Mouse (Mus musculus): ENCODE measurements around the gene Lrrc4. TPM values are rescaled to one million over a fixed set of nuclear protein-coding genes. Genes with fewer than 3 reads are reported as not detected.
A peak's percentile ranks its signal among the peaks of the same experiment; 100 is the strongest.

Lrrc4 gene
- polyA plus RNA-seq, 1 experiment from 2014 or later: 5.9 TPM

- Histone ChIP-seq H3K4me1 (replicated peaks) (peaks cover 33% of the 10 kb centered on the region), H3K27me3 (no peaks in the 10 kb centered on the region), H3K4me2 (no peak overlapping the region), H3K9me3 (no peaks in the 10 kb centered on the region), H3K9ac (no peak overlapping the region), H3K4me3 (no peak overlapping the region), H3K36me3 (no peaks in the 10 kb centered on the region; the same call in 1 of the 2 replicates), H3K27ac (replicated peaks) (no peak overlapping the region)
- no peak for ATAC-seq (ENCODE audit: low read depth)
- 87% methylated on average over 12 of the region's 12 CpGs for WGBS
Measured at GRCm38 (mm10) chr6:28706976-28707592, 124.5 kb downstream of the Lrrc4 start.

GRCm38 (mm10) chr6:28706108-28706975, 125.2 kb downstream of the Lrrc4 start:
- no peak overlapping the region for H3K4me3 ChIP-seq
- no peak overlapping the region for H3K9ac ChIP-seq
- peaks cover 33% of the 10 kb centered on the region for H3K4me1 ChIP-seq (replicated peaks)
- ATAC-seq (ENCODE audit: low read depth): no peak
- peak overlapping the region; percentile 23; the same call in 1 of the 2 replicates for H3K27ac ChIP-seq (replicated peaks)
- H3K36me3 ChIP-seq: no peaks in the 10 kb centered on the region; the same call in 1 of the 2 replicates
- no peaks in the 10 kb centered on the region for H3K9me3 ChIP-seq
- no peaks in the 10 kb centered on the region for H3K27me3 ChIP-seq
- no peak overlapping the region for H3K4me2 ChIP-seq
- WGBS: 82% methylated on average over 8 of the region's 8 CpGs

- Histone ChIP-seq H3K36me3 (no peaks in the 10 kb centered on the region; the same call in 1 of the 2 replicates), H3K4me3 (no peak overlapping the region), H3K27me3 (no peaks in the 10 kb centered on the region), H3K4me1 (replicated peaks) (peaks cover 33% of the 10 kb centered on the region), H3K27ac (replicated peaks) (peak overlapping the region; percentile 67), H3K9ac (no peak overlapping the region), H3K9me3 (no peaks in the 10 kb centered on the region), H3K4me2 (no peak overlapping the region)
- peak; percentile 62; the same call in 1 of the 2 replicates for ATAC-seq (ENCODE audit: low read depth)
- 65% methylated on average over 6 of the region's 6 CpGs for WGBS
Measured at GRCm38 (mm10) chr6:28705384-28706107, 126.0 kb downstream of the Lrrc4 start.

- Histone ChIP-seq H3K4me3 (no peak overlapping the region), H3K4me2 (no peak overlapping the region), H3K9me3 (no peaks in the 10 kb centered on the region), H3K36me3 (no peaks in the 10 kb centered on the region; the same call in 1 of the 2 replicates), H3K4me1 (replicated peaks) (peaks cover 27% of the 10 kb centered on the region), H3K27ac (replicated peaks) (peak overlapping the region; percentile 67), H3K27me3 (no peaks in the 10 kb centered on the region), H3K9ac (no peak overlapping the region; the same call in 1 of the 2 replicates)
- WGBS: 59% methylated on average over 6 of the region's 6 CpGs
- no peak for ATAC-seq (ENCODE audit: low read depth)
Measured at GRCm38 (mm10) chr6:28704612-28705011, 126.9 kb downstream of the Lrrc4 start.

DNA sequence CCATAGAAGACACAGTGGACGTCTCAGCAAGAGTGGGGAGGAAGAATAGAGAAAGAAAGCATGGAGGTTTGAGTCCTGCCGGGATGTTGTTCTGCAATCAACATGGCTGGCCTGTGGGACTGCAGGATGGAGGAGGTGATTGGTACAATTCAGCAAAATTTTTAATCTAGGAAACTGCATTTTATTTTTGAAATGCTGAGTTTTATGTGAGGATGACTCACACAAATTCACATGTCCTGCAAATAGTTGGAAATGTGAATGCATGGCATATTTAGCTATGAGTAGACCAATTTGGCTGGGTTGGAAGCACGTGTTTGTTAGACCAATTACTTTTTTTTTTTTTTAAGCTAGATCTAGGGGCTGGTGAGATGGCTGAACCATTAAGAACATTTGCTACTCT, 134.3 kb downstream of the Lrrc4 start:
- no peaks in the 10 kb centered on the region for H3K27me3 ChIP-seq
- H3K4me1 ChIP-seq (replicated peaks): 0 out of 2 replicates have a peak, but pooled peaks cover 4% of the 10 kb centered on the region
- no peak overlapping the region for H3K4me3 ChIP-seq
- H3K4me2 ChIP-seq: no peak overlapping the region
- H3K36me3 ChIP-seq: no peaks in the 10 kb centered on the region
- WGBS: 86% methylated on average over 3 of the region's 3 CpGs
- no peak overlapping the region for H3K27ac ChIP-seq (replicated peaks)
- no peak overlapping the region for H3K9ac ChIP-seq
- no peaks in the 10 kb centered on the region for H3K9me3 ChIP-seq
- ATAC-seq (ENCODE audit: low read depth): no peak

- H3K27me3 ChIP-seq: no peaks in the 10 kb centered on the region
- no peaks in the 10 kb centered on the region for H3K9me3 ChIP-seq
- no peak for ATAC-seq (ENCODE audit: low read depth)
- no peak overlapping the region for H3K9ac ChIP-seq
- H3K4me2 ChIP-seq: no peak overlapping the region
- 0 out of 2 replicates have a peak, but pooled peaks cover 4% of the 10 kb centered on the region for H3K4me1 ChIP-seq (replicated peaks)
- H3K27ac ChIP-seq (replicated peaks): no peak overlapping the region
- H3K36me3 ChIP-seq: no peaks in the 10 kb centered on the region
- H3K4me3 ChIP-seq: no peak overlapping the region
Measured at GRCm38 (mm10) chr6:28692659-28693058, 138.9 kb downstream of the Lrrc4 start.

DNA sequence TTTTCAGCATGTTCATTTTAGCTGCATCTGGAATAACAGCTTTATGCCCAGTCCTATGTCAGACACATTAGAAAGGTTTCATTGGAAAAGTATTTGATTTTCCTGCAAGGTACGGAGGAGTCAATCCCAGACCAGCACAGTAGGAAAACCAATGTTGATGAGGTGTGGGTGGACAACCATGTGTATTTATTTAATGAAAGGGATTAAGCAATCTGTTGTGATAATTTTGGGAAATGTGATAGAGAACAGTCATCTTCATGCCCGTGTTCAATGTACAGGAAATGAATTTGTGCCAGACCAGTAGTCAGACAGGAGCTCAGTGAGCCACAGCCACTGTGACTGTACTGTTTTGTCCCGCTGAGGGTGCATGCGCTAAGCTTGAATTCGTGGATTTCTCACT, 143.8 kb downstream of the Lrrc4 start:
- WGBS: 94% methylated on average over 5 of the region's 5 CpGs

DNA sequence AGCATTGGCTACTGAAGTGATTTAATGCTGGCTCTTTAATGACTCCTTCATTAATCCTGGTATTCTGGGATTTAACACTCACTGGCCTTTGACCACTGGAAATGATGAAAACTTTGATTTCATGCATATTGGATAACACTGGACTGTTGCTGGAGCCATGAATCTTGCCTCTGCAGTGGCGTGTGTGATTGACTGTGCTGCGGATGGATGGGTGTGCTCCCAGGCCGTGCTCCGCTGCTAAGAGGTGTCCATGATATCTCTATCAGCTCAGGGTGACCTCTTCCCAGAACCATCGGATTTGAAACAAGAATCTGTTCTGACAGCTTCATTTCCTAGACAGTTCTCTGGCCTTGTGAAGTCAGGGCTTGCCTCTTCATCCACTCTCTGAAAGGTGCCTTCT, 145.8 kb downstream of the Lrrc4 start:
- H3K4me3 ChIP-seq: no peak overlapping the region
- H3K9ac ChIP-seq: no peak overlapping the region
- WGBS: 74% methylated on average over 5 of the region's 5 CpGs
- 0 out of 2 replicates have a peak, but pooled peaks cover 12% of the 10 kb centered on the region for H3K4me1 ChIP-seq (replicated peaks)
- H3K36me3 ChIP-seq: no peaks in the 10 kb centered on the region
- no peak overlapping the region for H3K4me2 ChIP-seq
- no peaks in the 10 kb centered on the region for H3K9me3 ChIP-seq
- ATAC-seq (ENCODE audit: low read depth): no peak
- no peak overlapping the region for H3K27ac ChIP-seq (replicated peaks)
- no peaks in the 10 kb centered on the region for H3K27me3 ChIP-seq

More for the DNA sequence above, 143.8 kb downstream of the Lrrc4 start:
- H3K9me3 ChIP-seq: no peaks in the 10 kb centered on the region
- H3K9ac ChIP-seq: no peak overlapping the region
- H3K4me1 ChIP-seq (replicated peaks): no peaks in the 10 kb centered on the region
- no peak overlapping the region for H3K4me2 ChIP-seq
- ATAC-seq (ENCODE audit: low read depth): no peak
- H3K27ac ChIP-seq (replicated peaks): no peak overlapping the region
- H3K4me3 ChIP-seq: no peak overlapping the region
- H3K27me3 ChIP-seq: no peaks in the 10 kb centered on the region
- H3K36me3 ChIP-seq: no peaks in the 10 kb centered on the region

DNA sequence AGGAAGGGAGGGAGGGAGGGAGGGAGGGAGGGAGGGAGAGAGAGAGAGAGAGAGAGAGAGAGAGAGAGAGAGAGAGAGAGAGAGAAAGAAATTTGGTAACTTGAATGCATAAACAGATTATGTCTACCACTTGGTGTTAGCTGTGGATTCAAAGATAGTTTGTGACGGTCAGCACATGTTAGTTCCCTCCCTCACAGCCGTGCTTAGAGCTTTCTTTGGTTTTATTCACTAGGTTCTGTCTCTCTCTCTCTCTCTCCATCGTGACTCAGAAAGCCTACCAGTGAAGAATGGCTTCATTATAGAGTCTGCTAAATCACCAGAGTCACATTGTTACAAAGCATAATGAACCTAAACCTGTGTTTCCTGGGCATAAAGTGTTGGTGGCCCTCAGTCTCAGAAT, 146.5 kb downstream of the Lrrc4 start:
- no peaks in the 10 kb centered on the region for H3K36me3 ChIP-seq
- H3K9ac ChIP-seq: no peak overlapping the region
- no peak for ATAC-seq (ENCODE audit: low read depth)
- 27% methylated on average over 3 of the region's 3 CpGs for WGBS
- 0 out of 2 replicates have a peak, but pooled peaks cover 12% of the 10 kb centered on the region for H3K4me1 ChIP-seq (replicated peaks)
- H3K27me3 ChIP-seq: no peaks in the 10 kb centered on the region
- H3K27ac ChIP-seq (replicated peaks): no peak overlapping the region
- no peak overlapping the region for H3K4me2 ChIP-seq
- H3K4me3 ChIP-seq: no peak overlapping the region
- no peaks in the 10 kb centered on the region for H3K9me3 ChIP-seq

DNA sequence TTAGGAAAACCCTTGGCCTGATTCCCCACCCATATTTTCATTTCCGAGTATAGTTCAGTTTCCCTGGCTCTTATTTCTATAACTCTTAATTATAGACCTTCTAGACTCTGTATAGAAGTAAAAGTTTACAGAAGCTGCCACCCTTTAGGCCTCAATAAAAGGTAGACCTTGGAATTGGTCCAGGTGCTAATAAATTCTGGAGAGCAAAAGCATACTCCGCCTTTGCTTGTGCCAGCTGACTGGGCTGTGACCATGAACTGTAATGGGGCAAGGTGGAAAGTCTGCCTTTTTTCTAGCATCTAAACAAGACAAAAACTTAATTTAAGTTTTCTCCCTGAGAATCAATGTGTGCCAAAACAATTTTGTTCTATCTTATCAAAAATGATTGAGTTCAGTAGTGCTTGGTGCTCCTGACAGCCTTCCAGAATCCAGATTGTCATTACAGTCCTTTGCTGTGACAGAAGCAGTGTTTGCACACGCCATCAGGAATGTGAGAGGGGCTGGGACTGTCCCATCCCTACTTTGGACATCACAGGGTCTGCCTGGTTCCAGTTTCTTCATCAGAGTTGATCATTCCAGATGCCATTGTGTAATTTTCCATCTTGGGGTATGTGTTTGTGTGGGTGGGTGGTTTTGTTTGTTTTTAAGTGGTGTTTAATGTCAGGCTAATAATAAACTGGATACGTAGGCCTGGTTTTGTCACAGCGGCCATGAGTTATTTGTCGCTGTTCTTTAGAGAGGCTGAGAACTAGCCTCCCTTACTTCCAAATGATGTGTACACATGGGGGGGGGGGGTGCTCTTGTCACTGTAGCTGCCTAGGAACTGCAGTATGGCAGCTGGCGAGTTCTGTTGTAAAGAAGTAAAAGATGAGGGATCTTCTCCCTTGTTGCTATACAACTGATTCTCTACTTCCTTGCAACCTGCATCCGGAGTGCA, 149.8 kb downstream of the Lrrc4 start:
- Histone ChIP-seq H3K4me1 (replicated peaks) (0 out of 2 replicates have a peak, but pooled peaks cover 12% of the 10 kb centered on the region), H3K4me3 (no peak overlapping the region), H3K9ac (no peak overlapping the region), H3K4me2 (no peak overlapping the region), H3K9me3 (no peaks in the 10 kb centered on the region), H3K36me3 (no peaks in the 10 kb centered on the region), H3K27me3 (no peaks in the 10 kb centered on the region), H3K27ac (replicated peaks) (no peak overlapping the region)
- ATAC-seq (ENCODE audit: low read depth): no peak
- 76% methylated on average over 8 of the region's 8 CpGs for WGBS

- ATAC-seq (ENCODE audit: low read depth): no peak
- Histone ChIP-seq H3K4me1 (replicated peaks) (0 out of 2 replicates have a peak, but pooled peaks cover 12% of the 10 kb centered on the region), H3K9me3 (no peaks in the 10 kb centered on the region), H3K36me3 (no peaks in the 10 kb centered on the region), H3K4me3 (no peak overlapping the region), H3K27me3 (no peaks in the 10 kb centered on the region), H3K9ac (no peak overlapping the region), H3K27ac (replicated peaks) (no peak overlapping the region), H3K4me2 (no peak overlapping the region)
- WGBS: 83% methylated on average over 4 of the region's 4 CpGs
Measured at GRCm38 (mm10) chr6:28680537-28680936, 151.0 kb downstream of the Lrrc4 start.
